Mouse (Mus musculus) midbrain, embryonic 10.5 days (tissue): Measurements from ENCODE around the gene Cnbd2. TPM values are rescaled to one million over a fixed set of nuclear protein-coding genes. Genes with fewer than 3 reads are reported as not detected.

Source experiments
- DNase-seq: peaks from one replicate; pipeline ENCODE4 v3.0.0-alpha.2; 2017; ENCODE audit warnings: low spot score
- H3K27ac ChIP-seq: fragments of 300-500 bp; sonication (generic); replicated peaks from 2 replicates; pipeline ENCODE4 v1.5.1; 2016; ENCODE audit warnings: mild to moderate bottlenecking
- H3K27me3 ChIP-seq: fragments of 300-500 bp; sonication (generic); 2 replicates; pipeline ENCODE4 v1.6.1; 2016; ENCODE audit warnings: low read depth, mild to moderate bottlenecking; ENCODE audit not compliant: poor library complexity, severe bottlenecking
- H3K36me3 ChIP-seq: fragments of 300-500 bp; sonication (generic); 2 replicates; pipeline ENCODE4 v1.6.1; 2016; ENCODE audit warnings: mild to moderate bottlenecking, moderate library complexity
- H3K4me1 ChIP-seq: fragments of 300-500 bp; sonication (generic); 2 replicates; pipeline ENCODE4 v1.6.1; 2016
- H3K4me3 ChIP-seq: fragments of 300-500 bp; sonication (generic); 2 replicates; pipeline ENCODE4 v1.5.1; 2016; ENCODE audit warnings: mild to moderate bottlenecking, moderate library complexity
- H3K9me3 ChIP-seq: fragments of 300-500 bp; sonication (generic); replicated peaks from 2 replicates; pipeline ENCODE4 v1.6.1; 2016; ENCODE audit warnings: mild to moderate bottlenecking
- WGBS: fragments of 180-500 bp; shearing (Covaris S2); methylation state at CpG from one replicate; pipeline ENCODE4 v1.1.7; 2016; 5-methylcytosine and 5-hydroxymethylcytosine counted together
- polyA plus RNA-seq: library from polyadenylated mRNA; unstranded; fragments of >200 nt; fragmentation: Nextera tagmentation; extraction: Ambion mirVana; gene quantifications from 2 replicates; pipeline ENCODE4 v1.2.1, GENCODE M21; 2016

Cnbd2 gene
- polyA plus RNA-seq, 1 experiment from 2014 or later = 3.1 TPM

DNA sequence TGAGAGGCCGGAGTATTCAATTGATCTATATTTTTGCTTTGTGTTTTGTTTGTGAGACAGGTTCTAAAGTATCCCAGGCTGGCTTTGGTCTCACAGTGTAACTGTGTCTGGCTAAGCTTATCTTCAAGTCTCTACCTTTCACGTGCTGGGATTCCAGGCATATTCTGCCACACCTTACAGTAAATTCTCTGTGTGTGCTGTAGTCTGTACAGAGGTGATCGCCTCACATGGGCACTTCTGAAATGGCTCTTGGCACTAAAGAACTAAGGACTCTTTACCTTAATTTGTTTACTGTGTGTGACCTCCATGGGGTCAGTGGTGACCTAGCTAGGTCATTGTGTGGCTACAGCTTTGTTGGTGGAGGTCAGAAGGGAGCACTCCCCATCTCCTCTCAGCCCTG is 15.9 kb upstream of the Cnbd2 start:
- Histone ChIP-seq H3K4me3 (no peak overlapping the region), H3K27me3 (no peaks in the 10 kb centered on the region), H3K27ac (no peak overlapping the region), H3K36me3 (peaks cover 91% of the 10 kb centered on the region), H3K9me3 (no peaks in the 10 kb centered on the region), H3K4me1 (no peaks in the 10 kb centered on the region)
- 97% methylated on average over 3 of the region's 3 CpGs for WGBS
- no peak for DNase-seq

DNA sequence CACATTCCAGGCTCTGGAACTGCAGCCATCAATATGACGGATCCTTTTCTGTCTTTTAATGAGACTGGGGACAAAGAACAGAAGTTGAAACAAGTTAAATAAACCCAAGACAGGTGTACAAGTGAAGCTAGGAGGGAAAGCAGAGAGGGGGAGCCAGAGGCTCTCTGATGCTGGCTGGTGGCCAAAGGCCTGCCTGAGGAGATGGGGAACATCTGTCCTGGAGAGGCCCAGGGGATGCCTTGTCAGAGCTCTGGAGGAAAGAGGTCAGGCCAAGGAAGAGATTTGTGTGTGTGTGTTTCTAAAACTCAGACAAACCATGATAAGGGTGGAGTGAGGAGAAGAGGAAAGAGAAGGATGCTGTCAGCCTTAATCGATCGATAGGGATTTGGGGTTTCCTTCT is 14.4 kb upstream of the Cnbd2 start:
- no peaks in the 10 kb centered on the region for H3K9me3 ChIP-seq
- H3K36me3 ChIP-seq = peaks cover 94% of the 10 kb centered on the region
- no peak overlapping the region for H3K27ac ChIP-seq
- no peaks in the 10 kb centered on the region for H3K27me3 ChIP-seq
- DNase-seq = no peak
- WGBS = 92% methylated on average over 3 of the region's 3 CpGs
- no peaks in the 10 kb centered on the region for H3K4me1 ChIP-seq
- no peak overlapping the region for H3K4me3 ChIP-seq

- Histone ChIP-seq H3K36me3 (peaks cover 92% of the 10 kb centered on the region), H3K4me3 (no peak overlapping the region), H3K9me3 (no peaks in the 10 kb centered on the region), H3K27ac (no peak overlapping the region), H3K4me1 (no peaks in the 10 kb centered on the region), H3K27me3 (no peaks in the 10 kb centered on the region)
- WGBS = 94% methylated on average over 7 of the region's 7 CpGs
- no peak for DNase-seq
Measured at GRCm38 (mm10) chr2:156298458-156298857, 13.6 kb upstream of the Cnbd2 start.

DNA sequence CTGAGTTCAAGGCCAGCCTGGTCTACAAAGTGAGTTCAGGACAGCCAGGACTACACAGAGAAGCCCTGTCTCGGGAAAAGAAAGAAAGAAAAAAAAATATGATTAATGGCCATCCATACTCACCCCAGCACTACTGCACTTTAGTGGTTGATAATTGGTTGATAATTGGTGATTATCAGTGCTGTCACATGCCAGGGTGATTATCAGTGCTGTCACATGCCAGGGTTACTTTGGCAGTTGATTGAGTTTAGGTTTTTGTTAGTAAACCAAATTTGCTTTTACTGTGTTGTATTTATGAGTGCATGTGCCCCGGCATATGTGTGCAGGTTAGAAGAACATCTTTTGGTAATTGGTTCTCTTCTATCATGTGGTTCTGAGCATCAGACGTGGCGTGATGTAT is 10.0 kb upstream of the Cnbd2 start:
- WGBS = 91% methylated on average over 4 of the region's 4 CpGs
- peaks cover 92% of the 10 kb centered on the region for H3K36me3 ChIP-seq
- no peaks in the 10 kb centered on the region for H3K4me1 ChIP-seq
- H3K4me3 ChIP-seq = no peak overlapping the region
- H3K27ac ChIP-seq = no peak overlapping the region
- no peaks in the 10 kb centered on the region for H3K27me3 ChIP-seq
- H3K9me3 ChIP-seq = no peaks in the 10 kb centered on the region
- no peak for DNase-seq

DNA sequence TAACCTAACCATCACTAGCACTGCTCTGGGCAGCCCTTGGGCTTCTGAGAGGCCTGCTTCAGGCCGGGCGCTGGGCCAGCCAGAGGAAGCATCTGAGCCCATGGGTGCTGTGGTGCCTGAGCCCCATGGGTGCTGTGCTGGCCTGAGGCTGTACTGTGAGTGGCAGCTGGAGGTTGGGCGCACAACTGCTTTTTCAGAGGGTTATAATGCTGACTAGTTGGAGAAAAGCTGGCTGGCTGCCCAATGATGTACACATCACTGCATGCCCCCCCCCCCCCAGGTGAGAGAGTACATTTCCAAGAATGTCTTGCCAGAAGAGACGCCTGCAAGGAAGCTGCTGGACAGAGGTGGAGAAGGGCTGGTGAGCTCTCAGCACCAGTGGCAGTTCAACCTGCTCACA is 7.7 kb upstream of the Cnbd2 start:
- 90% methylated on average over 4 of the region's 4 CpGs for WGBS
- H3K27ac ChIP-seq = no peak overlapping the region
- no peak overlapping the region for H3K4me3 ChIP-seq
- DNase-seq = no peak
- peaks cover 92% of the 10 kb centered on the region for H3K36me3 ChIP-seq
- no peaks in the 10 kb centered on the region for H3K27me3 ChIP-seq
- H3K9me3 ChIP-seq = no peaks in the 10 kb centered on the region
- H3K4me1 ChIP-seq = no peaks in the 10 kb centered on the region

- Histone ChIP-seq H3K27ac (no peak overlapping the region), H3K4me1 (no peaks in the 10 kb centered on the region), H3K9me3 (no peaks in the 10 kb centered on the region), H3K36me3 (peaks cover 89% of the 10 kb centered on the region), H3K4me3 (no peak overlapping the region), H3K27me3 (no peaks in the 10 kb centered on the region)
- no peak for DNase-seq
- 87% methylated on average over 2 of the region's 2 CpGs for WGBS
Measured at GRCm38 (mm10) chr2:156305818-156306217, 6.3 kb upstream of the Cnbd2 start.

DNA sequence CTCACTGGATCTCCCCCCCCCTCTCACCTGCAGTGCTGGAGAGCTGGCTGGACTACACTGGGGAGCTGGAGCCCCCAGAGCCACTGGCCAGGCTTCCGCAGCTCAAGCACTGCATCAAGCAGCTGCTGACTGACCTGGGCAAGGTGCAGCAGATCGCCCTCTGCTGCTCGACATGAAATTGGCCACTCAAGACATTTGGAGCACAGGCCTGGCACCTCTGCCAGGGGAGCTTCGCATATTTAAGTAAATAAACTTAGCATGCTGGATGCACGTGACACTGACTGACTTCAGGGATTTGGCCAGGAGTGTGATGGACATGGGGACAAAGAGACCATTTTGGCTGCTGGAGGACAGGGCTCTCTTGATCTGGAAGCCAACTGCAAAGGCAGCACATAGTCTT is 4.8 kb upstream of the Cnbd2 start:
- Histone ChIP-seq H3K36me3 (peaks cover 75% of the 10 kb centered on the region), H3K27me3 (no peaks in the 10 kb centered on the region), H3K4me1 (peaks cover 9% of the 10 kb centered on the region), H3K9me3 (no peaks in the 10 kb centered on the region), H3K27ac (no peak overlapping the region), H3K4me3 (no peak overlapping the region)
- DNase-seq = no peak
- 67% methylated on average over 5 of the region's 5 CpGs for WGBS

GRCm38 (mm10) chr2:156309948-156310347 is 2.2 kb upstream of the Cnbd2 start:
- Histone ChIP-seq H3K4me3 (no peak overlapping the region), H3K36me3 (peaks cover 60% of the 10 kb centered on the region), H3K4me1 (peaks cover 17% of the 10 kb centered on the region), H3K27ac (no peak overlapping the region), H3K27me3 (no peaks in the 10 kb centered on the region), H3K9me3 (no peaks in the 10 kb centered on the region)
- DNase-seq = no peak
- WGBS = 92% methylated on average over 5 of the region's 5 CpGs

GRCm38 (mm10) chr2:156310455-156310854 is 1.6 kb upstream of the Cnbd2 start:
- Histone ChIP-seq H3K27ac (no peak overlapping the region), H3K4me3 (no peak overlapping the region), H3K27me3 (no peaks in the 10 kb centered on the region), H3K4me1 (peaks cover 17% of the 10 kb centered on the region), H3K9me3 (no peaks in the 10 kb centered on the region), H3K36me3 (peaks cover 55% of the 10 kb centered on the region)
- DNase-seq = no peak
- WGBS = 94% methylated on average over 5 of the region's 5 CpGs

DNA sequence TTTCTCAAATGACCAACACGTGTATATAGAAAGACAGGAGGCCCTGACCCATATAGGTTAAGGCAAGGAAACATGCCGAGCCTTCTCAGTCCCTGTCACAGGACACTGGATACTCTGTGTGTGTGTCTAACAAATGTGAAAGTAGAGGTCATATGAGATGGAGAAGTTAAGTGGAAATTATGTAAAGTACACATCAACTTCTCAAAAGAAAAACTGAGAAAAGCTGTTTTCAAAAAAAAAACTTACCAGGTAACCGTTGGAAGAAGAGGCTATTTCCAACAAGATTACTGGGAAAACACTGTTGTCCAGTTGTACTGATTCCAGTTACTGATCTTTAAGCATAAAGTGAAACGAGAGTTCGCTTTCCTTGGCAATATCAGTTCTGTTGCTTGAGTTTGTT is 1.2 kb upstream of the Cnbd2 start:
- peaks cover 50% of the 10 kb centered on the region for H3K36me3 ChIP-seq
- 90% methylated on average over 5 of the region's 5 CpGs for WGBS
- H3K27ac ChIP-seq = no peak overlapping the region

DNA sequence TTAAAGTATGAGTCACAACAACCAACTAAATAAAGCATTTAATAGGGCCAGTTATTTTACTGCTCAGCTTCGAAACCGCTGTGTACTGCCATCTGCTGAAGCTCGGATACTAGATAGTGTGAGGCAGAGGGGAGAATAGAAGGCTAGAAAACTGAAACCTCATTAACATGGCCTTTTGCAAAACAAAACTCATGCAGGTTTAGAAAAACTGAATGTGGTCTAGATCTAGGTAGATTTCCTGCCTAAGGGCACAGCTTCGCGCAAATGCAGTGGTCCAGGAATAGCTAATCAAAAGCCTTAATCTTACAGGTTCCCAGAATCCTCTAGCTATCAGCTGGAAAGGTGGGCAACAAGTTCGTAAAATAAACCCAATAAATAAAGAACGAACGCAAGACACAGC is 658 bp upstream of the Cnbd2 start:
- DNase-seq = no peak
- Histone ChIP-seq H3K4me1 (peaks cover 17% of the 10 kb centered on the region), H3K9me3 (no peaks in the 10 kb centered on the region), H3K27me3 (no peaks in the 10 kb centered on the region), H3K36me3 (peaks cover 45% of the 10 kb centered on the region), H3K27ac (peak overlapping the region; percentile 98), H3K4me3 (peak overlapping the region; percentile 95)
- 27% methylated on average over 8 of the region's 8 CpGs for WGBS

More for the DNA sequence above, 1.2 kb upstream of the Cnbd2 start:
- Histone ChIP-seq H3K4me1 (peaks cover 17% of the 10 kb centered on the region), H3K9me3 (no peaks in the 10 kb centered on the region), H3K27me3 (no peaks in the 10 kb centered on the region), H3K4me3 (peak overlapping the region; percentile 95)
- DNase-seq = no peak

GRCm38 (mm10) chr2:156311841-156312291 is 233 bp upstream of the Cnbd2 start:
- peaks cover 17% of the 10 kb centered on the region for H3K4me1 ChIP-seq
- under 1% methylated on average over 42 of the region's 53 CpGs for WGBS
- no peaks in the 10 kb centered on the region for H3K9me3 ChIP-seq
- DNase-seq = no peak
- H3K27me3 ChIP-seq = no peaks in the 10 kb centered on the region
- peak overlapping the region; percentile 98 for H3K27ac ChIP-seq
- H3K36me3 ChIP-seq = peaks cover 41% of the 10 kb centered on the region
- H3K4me3 ChIP-seq = peak overlapping the region; percentile 95

- peak overlapping the region; percentile 98; the same call in 1 of the 2 replicates for H3K27ac ChIP-seq
- H3K36me3 ChIP-seq = peaks cover 29% of the 10 kb centered on the region
- H3K27me3 ChIP-seq = no peaks in the 10 kb centered on the region
- no peaks in the 10 kb centered on the region for H3K9me3 ChIP-seq
- no peak for DNase-seq
- WGBS = 58% methylated on average over 3 of the region's 3 CpGs
- H3K4me3 ChIP-seq = peak overlapping the region; percentile 95
- H3K4me1 ChIP-seq = peaks cover 17% of the 10 kb centered on the region
Measured at GRCm38 (mm10) chr2:156313153-156313552, 1.1 kb downstream of the Cnbd2 start.

GRCm38 (mm10) chr2:156314811-156315210 is 2.7 kb downstream of the Cnbd2 start:
- no peak for DNase-seq
- Histone ChIP-seq H3K36me3 (peaks cover 18% of the 10 kb centered on the region), H3K4me1 (peaks cover 17% of the 10 kb centered on the region), H3K27ac (no peak overlapping the region), H3K4me3 (no peak overlapping the region), H3K9me3 (no peaks in the 10 kb centered on the region), H3K27me3 (no peaks in the 10 kb centered on the region)
- 99% methylated on average over 6 of the region's 6 CpGs for WGBS
